Mouse (Mus musculus): ENCODE measurements around the gene Gm17428. TPM values are rescaled to one million over a fixed set of nuclear protein-coding genes. Genes with fewer than 3 reads are reported as not detected.
"Not testable (repeated sequence)": the region's sequence is repeated elsewhere in the genome, so short reads cannot be mapped to it uniquely, and the experiment has no call there.

Gm17428 gene
- total RNA-seq, 2 experiments from 2014 or later: not detected

DNA sequence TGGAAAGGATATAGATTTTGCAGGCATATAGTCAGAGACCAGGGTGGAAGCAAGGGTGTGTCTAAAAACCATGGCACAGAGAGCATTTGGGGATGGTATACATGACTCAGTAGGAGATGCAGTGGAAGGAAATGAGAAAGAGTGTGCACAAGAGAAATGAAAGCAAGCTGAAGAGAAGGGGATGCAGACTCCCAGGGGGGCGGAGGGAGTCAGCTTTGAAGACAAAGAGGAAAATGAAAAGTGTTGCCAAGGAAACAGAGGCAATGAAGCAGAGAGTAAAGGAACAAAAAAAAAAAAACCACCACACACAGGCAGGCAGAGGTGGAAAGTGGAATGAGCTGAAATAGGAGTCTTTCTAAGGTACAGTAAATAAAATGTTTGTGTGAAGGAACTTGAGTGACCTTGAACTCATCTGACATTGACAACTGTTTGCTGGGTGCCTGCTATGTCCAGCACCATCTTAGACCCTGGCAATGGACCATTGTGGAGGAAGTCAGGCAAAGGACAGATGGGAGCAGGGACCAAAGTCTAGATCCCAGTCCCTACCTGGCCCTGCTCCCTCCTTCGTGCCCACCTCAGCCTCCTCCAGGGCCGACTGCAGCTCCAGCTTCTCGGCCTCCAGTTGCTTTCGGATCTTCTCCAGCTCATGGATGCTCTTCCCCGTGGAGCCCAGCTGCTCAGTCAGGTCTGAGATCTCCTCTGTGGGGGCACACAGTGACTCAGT, 2.5 kb upstream of the Gm17428 start:
- no peak for ATAC-seq (replicated peaks; ENCODE audit: low FRiP score, low TSS enrichment, poor library complexity, severe bottlenecking)

DNA sequence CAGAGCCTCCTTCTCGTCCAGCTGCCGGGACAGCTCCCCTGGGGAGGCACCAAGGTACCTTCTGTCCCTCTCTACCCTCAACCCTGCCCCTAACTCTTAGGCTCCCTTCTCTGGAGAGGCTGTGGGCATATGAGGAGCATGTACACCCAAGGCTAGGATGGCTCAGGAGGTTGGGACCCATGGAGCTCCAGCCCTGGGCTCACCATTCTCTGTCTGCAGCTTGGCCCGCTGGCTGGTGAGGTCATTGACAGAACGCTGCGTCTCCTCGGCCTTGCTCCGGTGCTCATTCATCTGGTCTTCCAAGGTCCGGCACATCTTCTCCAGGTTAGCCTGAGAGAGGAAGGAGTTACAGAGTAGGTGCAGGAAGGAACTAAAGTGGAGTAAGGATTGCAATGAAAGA, 1.9 kb downstream of the Gm17428 start:
- no peak for ATAC-seq (replicated peaks; ENCODE audit: low FRiP score, low TSS enrichment, poor library complexity, severe bottlenecking)

DNA sequence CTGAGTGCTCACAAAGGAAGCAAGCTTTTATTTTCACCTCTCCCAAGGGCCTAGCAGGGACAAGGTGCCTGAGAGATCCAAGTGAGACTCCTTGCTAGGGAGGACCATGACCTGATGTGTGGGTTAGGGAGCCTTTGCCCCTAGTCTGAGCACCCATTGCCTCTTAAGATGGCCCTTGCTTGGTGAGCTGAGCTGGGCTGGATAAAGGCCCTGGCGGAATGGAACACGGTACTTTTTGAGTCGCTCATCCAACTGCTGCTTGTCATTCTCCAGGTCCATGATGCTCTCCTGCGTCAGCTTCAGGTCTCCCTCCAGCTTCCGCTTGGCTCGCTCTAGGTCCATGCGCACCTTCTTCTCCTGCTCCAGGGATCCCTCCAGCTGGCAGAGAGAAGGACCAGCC, 5.2 kb downstream of the Gm17428 start:
- no peak for ATAC-seq (replicated peaks; ENCODE audit: low FRiP score, low TSS enrichment, poor library complexity, severe bottlenecking)

DNA sequence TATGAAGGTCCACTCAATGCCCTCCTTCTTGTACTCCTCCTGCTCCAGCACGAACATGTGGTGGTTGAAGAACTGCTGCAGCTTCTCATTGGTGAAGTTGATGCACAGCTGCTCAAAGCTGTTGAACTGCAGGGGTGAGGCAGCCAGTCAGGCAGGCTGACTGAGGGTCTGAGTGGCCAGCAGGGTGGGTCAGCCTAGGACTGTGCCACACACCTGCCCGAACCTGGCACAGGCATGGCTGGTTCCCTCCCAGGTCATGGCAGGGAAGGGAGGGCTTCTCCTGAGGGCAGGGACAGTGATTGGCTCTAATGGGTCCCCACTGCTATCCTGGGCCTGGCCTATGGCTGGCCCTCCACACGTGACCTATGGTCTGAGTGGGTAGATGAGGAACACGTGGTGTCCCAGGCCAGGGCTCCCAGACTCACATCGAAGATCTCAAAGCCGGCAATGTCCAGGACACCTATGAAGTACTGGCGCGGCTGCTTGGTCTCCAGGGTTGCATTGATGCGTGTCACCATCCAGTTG, 11.7 kb downstream of the Gm17428 start:
- not testable (repeated sequence) for ATAC-seq (replicated peaks; ENCODE audit: low FRiP score, low TSS enrichment, poor library complexity, severe bottlenecking)

DNA sequence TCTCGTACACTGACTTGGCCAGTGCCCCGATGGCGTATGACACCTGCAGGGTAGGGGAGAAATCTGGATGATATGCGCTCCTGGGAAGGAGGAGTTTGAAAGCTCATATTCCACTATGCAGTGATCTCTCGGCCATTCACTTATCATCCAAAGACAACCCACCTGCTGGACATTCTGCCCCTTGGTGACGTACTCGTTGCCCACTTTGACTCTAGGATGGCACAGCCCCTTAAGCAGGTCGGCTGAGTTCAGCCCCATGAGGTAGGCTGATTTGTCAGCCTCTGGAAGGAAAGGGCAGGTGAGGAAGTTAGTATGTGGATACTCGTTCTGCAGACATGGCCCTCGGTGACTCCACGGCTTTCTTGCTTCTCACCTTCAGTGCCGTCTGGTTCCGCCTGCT, 12.1 kb downstream of the Gm17428 start:
- ATAC-seq (replicated peaks; ENCODE audit: low FRiP score, low TSS enrichment, poor library complexity, severe bottlenecking): no peak

DNA sequence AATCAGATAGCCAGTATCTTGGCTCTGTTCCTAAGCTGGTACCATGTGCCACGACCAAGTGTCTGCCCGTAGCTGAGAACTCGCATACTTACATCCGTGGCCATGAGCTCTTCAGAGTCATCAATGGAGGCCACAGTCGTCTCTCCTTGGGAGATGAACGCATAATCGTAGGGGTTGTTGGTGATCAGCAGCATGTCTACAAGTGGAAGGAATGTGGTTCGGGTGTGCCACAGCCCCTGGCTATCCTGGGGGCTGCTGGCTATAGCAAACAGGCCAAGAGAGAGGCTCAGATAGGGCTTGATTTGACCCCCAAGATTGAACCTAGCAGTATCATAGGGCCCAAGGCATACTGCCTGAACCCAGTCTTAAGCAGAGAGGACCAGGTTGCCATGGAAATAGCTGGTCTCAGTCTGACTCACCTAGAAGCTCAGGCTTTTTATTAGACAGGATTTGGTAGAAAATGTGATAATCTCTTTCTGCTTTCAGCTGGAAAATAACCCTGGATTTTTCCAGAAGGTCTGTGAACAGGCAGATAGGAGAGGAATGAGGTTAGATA, 13.2 kb downstream of the Gm17428 start:
- ATAC-seq (replicated peaks; ENCODE audit: low FRiP score, low TSS enrichment, poor library complexity, severe bottlenecking): no peak

DNA sequence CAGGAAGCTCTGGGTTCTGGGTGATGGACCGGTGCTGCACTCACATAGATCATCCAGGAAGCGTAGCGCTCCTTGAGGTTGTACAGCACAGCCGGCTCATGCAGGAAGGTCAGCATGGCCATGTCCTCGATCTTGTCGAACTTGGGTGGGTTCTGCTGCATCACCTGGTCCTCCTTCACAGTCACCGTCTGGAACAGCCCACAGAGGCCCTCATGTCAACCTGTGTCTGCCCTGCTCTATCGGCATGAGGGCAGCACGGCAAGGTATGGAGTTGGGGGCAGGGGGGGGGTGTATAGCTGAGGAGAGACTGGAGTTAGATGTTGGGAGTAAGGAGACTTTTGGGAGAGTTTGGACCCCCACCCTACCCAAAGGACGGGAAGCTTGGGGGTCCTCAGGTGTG, 15.5 kb downstream of the Gm17428 start:
- ATAC-seq (replicated peaks; ENCODE audit: low FRiP score, low TSS enrichment, poor library complexity, severe bottlenecking): no peak

DNA sequence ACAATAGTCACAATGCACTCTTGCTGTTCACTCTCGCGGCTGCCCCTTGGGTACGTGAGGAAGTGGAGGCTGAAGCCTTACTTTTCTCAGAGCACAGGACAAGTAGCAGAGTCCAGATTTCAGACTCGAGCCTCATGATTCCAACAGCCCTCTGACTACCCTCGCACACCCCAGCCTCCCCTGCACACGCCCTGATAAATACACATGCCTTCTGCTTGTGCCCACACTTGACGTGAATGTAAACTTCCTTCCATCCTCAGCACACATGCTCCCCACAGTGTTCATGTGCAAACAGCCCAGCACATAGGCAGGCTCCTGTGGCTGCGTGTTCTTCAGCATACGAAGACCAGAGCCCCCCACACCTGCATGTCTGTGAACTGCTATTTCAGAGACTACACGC, 16.9 kb downstream of the Gm17428 start:
- no peak for ATAC-seq (replicated peaks; ENCODE audit: low FRiP score, low TSS enrichment, poor library complexity, severe bottlenecking)

DNA sequence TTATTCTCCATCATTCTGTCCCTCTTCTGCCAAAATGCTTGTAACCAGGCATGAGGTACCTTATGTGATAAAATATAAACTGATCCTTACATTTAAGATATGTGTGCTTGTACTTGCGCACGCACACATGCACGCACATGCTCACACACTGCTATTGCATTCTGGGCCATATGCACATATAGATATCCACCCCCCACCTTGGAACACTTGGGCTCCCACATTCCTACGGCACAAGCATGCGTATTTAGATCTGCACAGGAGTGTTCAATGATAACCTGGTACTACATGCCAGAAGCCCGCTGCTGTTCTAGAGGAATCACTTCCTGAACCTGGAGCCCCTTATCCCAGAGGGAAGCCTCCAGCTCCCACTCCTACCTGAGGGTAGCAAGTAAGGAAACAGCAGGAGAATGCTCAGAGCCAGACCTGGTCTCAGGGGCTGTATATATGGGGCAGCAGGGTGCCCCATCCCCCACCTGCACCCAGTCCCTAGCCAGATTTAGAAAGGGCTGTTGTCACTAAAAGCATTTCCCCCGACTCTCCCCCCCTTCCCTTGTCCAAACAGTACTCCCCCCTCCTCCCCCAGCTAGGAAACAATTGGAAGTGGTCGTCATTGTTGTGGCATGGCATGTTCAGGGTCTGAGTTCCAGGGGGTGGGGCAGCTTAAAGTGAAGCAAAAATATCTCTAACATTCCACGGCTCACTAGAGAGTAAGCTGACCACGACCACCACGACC, 17.6 kb downstream of the Gm17428 start, which contains the start of gene Myh7:
TSS of gene Myh7 (minus strand) at position 491 of the 733 bp plus-strand sequence.
- ATAC-seq (replicated peaks; ENCODE audit: low FRiP score, low TSS enrichment, poor library complexity, severe bottlenecking): no peak

DNA sequence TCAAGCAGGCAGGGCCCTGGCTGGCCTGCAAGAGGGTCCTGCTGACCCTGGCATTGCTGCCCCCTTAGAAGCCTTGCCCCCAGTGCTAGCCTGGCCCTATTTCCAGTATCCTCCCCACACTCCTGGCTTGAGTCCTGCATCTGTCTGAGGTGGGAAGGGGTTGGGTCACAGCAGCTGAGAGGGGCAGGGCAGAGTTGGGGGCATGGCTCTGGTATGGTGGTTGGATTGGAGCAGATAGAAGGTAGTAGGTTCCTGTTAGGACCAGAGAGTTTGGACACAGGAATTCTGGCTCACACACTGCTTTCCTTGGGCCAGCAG, 18.1 kb downstream of the Gm17428 start:
- ATAC-seq (replicated peaks; ENCODE audit: low FRiP score, low TSS enrichment, poor library complexity, severe bottlenecking): no peak

DNA sequence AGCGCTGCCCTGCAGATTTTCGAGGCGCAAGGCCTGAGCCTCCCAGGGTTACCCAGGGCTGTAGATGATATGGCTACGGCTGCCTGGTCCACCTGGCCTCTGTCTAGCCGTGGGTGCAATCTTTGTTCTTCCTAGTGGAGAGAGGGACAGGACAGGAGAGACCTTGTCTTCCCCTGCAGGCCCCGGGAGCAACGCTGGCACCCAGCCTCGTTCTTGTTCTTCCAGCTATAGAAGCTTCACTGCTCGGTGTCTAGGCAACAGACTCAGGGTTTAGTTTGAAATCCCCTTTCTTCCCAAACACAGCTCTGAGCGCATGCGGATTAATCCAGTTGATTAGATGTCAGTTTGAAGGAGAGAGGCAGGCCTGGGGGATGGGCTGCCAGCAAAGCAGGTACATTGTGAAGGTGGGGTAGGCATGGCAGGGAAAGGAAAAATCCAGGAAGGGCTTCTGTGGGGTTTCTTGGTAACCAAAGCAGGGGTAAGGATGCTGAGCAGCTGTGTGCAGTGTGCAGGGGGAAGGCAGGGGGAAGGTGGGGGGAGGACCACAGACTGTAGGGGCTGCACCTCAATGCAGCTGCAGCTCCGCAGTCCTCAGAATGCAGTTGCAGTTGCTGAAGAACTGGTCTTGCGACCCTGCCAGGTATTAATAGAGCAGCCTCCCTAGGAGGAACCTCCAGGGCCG, 18.9 kb downstream of the Gm17428 start:
- no peak for ATAC-seq (replicated peaks; ENCODE audit: low FRiP score, low TSS enrichment, poor library complexity, severe bottlenecking)

DNA sequence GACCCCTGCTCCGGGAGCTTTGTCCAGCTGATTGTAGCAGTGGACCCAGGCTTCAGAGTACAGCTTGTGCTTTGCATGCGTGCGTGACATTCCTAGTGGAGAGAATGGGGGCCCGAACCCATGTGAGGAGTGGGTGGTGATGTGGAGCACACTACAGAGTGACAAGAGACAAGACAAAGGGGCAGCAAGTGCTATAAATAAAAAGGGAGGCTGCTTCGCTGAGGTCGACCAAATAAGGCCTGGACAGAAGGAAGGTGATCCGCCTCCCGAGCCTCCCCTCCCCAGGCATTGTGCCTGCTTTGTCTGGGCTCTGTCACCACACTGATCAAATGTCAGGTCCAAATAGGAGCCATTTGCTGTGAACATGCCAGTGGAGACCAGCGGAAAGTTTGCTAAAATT, 20.1 kb downstream of the Gm17428 start:
- ATAC-seq (replicated peaks; ENCODE audit: low FRiP score, low TSS enrichment, poor library complexity, severe bottlenecking): no peak

DNA sequence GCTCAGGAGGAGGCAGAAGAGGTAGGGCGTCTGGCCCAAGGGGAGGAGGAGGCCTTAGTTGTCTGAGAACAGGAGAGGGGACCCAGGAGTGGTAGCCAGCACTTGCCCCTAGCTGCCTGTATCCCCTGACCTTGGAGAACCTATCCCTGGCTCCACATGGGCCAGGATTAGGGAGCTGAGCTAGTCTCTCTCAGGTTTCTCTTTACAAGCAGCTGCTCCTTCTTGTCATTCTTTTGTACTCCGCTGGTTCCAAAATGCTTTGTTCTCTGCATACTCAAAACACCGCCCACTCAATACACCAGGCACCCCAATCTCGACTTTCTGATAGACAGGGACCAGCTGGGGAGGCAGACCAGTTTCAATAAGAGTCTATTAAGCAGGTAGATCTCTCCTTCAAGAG, 20.6 kb downstream of the Gm17428 start:
- ATAC-seq (replicated peaks; ENCODE audit: low FRiP score, low TSS enrichment, poor library complexity, severe bottlenecking): no peak

DNA sequence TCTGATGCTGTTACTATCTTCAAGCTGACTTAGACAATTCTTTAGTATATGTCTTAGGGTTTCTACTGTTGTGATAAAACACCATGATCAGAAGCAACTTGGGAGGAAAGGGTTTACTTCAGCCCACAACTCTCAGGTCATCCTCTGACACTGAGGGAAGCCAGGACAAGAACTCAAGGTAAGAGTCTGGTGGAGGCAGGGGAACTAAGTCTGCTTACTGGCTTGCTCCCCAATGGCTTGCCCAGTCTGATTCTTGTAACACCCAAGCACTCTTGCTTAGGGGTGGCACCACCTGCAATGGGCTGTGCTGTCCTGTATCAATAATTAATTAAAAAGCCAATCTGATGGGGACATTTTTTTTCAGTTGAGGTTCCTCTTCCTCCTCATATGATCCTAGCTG, 21.9 kb downstream of the Gm17428 start:
- ATAC-seq (replicated peaks; ENCODE audit: low FRiP score, low TSS enrichment, poor library complexity, severe bottlenecking): no peak

DNA sequence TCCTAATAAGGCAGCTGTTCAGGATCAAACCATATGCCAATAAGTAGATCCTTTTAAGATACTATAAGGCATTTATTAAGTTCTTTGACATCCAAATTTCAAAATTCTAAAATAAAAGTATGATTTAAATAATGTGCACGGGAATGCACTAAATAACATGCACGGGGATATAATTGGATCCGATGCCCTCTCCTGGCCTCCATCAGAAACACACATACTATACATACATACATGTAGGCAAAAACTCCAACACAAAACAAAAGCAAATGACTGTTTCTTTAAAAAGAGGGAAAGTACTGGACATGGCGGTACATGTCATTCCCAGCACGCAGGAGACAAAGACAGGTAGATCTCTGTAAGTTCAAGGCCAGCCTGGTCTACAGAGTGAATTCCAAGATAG, 23.1 kb downstream of the Gm17428 start:
- ATAC-seq (replicated peaks; ENCODE audit: low FRiP score, low TSS enrichment, poor library complexity, severe bottlenecking): not testable (repeated sequence)

DNA sequence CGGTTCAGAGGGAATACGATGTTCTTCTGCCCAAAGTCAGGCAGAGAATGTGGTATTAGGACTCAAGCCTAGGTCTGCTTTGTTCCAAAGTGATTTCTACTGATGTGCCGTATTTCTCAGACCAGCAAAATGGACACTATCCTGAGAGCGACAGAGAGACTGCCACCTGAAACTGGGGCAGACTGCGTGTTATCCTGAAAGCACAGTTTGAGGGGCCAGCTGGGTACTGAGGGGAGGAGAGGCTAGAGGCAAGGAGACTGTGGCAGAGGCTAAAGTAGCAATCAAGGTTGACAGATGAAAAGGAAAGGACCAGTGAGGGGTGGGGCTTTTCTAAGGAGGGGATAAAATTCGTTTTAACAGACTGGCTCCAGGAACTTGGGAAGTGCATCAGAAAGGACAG, 24.1 kb downstream of the Gm17428 start:
- ATAC-seq (replicated peaks; ENCODE audit: low FRiP score, low TSS enrichment, poor library complexity, severe bottlenecking): no peak

DNA sequence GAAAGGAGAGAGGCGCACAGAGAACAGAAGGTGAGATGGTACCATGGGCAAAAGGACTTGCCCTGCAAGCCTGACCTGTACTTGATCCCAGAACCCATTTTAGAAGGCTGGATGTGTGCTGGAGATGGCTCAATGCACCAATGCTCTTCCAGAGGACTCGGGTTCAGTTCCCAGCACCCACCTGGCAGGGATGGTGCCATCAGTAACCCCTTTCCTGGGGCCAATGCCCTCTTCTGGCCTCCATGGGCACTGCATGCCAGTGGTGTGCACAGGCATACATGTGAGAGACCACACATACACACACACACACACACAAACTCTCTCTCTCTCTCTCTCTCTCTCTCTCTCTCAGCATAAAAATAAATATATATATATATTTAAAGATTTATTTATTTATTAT, 24.7 kb downstream of the Gm17428 start:
- no peak for ATAC-seq (replicated peaks; ENCODE audit: low FRiP score, low TSS enrichment, poor library complexity, severe bottlenecking)

DNA sequence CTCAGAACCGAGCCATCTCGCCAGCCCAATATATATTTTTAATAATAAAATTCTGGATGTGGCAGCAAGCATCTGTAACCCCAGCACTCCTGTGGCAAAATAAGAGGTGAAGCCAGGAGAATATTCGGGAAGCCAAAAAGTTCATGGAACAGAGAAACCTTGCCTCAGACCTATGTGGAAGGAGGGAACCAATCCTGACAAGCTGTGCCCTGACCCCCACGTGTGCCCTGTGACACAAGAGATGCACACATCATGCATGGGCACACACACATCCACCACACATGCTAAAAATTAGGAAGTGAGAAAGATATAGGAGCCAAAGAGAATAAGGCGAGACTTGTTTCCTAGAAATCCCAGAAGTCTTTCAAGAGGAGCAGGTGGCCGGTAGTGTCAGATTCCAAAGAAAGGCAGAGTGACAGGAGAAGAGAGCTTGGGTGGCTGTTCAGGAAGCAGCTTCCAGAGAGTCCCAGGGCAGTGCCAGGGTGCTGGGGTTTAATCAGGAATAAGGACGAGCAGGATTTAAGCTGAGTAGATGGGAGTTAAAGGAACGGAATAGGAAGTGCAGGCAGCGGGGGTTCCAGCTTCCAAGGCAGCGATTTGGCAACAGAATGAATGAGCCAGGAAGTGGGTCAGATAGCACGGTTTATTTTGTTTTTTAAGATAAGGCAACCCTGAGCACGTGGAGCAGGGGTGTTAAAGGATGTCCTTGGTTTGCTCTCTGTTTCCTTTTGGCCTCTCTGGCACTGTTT, 25.4 kb downstream of the Gm17428 start:
- ATAC-seq (replicated peaks; ENCODE audit: low FRiP score, low TSS enrichment, poor library complexity, severe bottlenecking): no peak

DNA sequence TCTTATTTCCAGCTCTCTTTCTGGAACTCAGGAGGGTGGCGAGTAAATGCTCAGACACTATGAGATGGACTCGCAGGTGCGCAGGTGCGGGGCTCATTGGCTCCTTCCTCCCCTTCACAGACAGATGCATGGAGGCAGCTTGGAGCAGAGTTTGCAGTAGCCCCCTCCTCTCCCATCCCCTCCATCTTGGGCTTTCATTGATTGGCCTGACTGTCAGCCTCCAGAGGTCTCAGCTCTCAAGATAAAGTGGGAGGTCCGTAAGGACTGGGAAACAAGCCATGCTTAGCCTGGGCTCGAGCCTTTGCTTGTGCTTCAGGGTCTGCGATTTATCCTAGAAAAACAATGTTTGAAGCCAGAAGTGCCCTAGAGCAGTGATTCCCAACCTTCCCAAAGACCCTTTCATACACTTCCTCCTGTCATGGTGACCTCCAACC, 26.0 kb downstream of the Gm17428 start:
- ATAC-seq (replicated peaks; ENCODE audit: low FRiP score, low TSS enrichment, poor library complexity, severe bottlenecking): no peak
